Mouse (Mus musculus) brain, embryonic 14.5 days (tissue): ENCODE results near the gene Cd36.

Experiments used
- CTCF ChIP-seq: fragments of 200-500 bp; IDR thresholded peaks from 2 replicates; pipeline ENCODE4 v1.5.1; 2012; ENCODE audit warnings: inconsistent platforms, mild to moderate bottlenecking, moderate library complexity, borderline replicate concordance; ENCODE audit not compliant: insufficient read depth, insufficient read length; ENCODE audit errors: extremely low read depth
- POLR2A ChIP-seq: fragments of 200-500 bp; IDR thresholded peaks from 2 replicates; pipeline ENCODE4 v1.6.1; 2012; ENCODE audit warnings: mild to moderate bottlenecking, inconsistent platforms, borderline replicate concordance; ENCODE audit not compliant: poor library complexity, insufficient read depth, insufficient read length, severe bottlenecking; ENCODE audit errors: extremely low read depth

DNA sequence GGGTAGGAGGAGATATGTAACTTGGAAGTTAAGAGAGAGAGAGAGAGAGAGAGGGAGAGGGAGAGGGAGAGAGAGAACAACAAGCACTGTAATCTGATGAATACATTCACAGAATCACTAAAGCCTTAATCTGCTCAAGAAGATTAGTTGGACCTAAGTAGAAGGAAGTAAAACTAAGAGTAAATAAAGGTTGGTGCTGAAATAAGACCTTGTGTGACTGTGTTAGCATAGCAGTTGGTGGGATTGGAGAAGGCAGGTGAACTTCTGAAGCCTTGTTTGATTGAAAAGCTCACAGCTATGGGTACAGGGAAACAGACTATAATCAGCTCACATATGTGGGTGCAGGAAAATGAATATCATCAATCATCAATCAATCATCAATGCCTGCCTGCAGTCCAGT, 23.2 kb downstream of the Cd36 start:
- TF ChIP-seq CTCF (no peak), POLR2A (no peak)
